Mouse (Mus musculus): Measurements from ENCODE around the gene A930017K11Rik.

Gene A930017K11Rik

DNA sequence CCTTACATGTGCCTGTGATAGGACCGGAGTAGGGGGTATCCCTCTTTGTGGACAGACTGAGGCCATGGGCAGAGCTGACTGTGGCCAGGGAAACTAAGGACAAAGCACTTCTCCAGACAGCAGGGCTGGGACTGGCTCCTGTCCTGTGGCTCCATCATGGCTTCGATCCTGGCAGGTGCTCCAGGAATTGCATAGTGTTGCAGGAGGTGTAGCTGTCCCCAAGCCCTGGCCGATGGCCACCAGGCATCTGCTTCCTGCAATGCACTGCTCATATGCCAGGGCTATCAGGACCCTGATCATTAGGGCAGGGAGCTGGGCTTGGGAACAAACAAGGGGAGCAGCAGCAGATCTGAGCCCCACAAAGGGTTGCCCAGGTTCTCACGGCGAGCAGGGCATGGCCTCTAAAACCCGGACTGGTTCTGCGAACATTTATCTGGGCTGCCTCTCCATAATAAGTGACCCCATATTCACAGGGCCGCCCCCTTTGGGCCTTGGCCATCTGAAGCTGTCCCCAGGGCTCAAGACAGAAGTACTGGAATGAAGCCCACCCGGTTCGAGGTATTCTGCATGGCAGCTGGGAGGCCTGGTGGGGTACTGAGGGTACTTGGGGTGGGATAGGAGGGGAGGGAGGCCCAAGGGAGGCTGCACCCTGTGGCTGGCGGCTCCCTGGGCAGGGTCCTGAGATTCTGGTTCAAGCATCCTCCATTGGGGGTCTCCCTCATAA lies 6.6 kb upstream of the A930017K11Rik start:
- DNase-seq, result no peak

DNA sequence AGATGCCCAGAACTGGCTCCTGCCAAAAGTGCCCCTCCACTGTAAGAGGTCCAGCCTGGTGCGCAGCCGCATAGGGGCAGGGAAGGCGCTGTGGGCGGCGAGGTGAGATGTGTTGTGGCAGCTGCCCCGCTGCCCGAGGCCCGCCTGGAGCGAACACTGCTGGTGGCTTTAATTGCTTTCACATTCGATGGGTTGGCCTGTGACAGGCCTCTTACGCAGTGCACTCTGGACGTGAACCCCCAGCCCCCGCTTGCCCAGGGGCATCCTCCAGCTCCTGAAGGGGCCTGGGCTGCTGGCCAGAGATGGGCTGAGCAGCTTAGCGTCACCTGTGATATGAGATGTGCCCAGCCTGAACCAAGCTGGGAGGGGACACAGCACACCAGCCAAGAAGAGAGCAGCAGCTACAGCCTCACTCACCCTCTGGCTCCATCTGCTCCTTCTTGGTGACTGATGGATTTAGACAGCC lies 5.3 kb upstream of the A930017K11Rik start:
- no peak for DNase-seq

DNA sequence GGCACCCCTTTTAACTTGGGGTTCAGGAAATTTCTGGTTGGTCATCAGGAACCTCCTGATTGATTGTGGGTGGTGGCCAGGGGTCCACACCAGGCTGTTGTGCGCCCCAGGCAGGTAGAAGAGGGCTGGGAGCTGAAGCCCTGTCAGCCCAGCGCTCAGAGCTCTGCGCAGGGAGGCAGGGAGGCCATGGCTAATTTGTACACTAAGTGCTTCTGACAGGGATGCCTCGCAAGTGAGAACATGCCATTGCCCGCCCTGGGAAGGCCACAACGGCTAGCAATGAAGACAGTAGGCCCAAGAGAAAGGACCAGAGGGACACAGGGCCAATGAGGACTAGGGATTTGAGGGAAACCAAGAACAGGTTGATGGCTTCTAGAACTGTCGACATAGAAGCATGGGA lies 4.3 kb upstream of the A930017K11Rik start:
- DNase-seq, result no peak

DNA sequence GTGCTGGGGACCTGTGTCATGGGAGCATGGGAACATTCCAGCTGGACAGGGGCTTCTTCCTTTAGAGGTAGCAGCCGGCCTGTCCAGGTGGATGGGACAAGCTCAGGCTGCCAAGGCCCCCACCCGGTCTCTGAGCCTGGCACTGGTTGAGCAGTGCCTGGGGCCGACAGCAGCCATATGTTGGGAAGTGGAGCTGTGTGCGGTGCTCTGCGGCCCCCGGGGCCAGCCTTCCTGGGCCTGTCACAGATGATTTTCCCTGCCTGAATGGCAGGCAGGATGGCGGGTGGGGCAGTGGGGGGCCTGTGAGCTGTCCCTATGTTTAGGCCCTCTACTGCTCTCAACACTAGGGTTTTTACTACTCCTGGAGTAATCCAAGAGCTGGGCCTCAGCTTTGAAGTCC lies 3.8 kb upstream of the A930017K11Rik start:
- DNase-seq, result no peak

DNA sequence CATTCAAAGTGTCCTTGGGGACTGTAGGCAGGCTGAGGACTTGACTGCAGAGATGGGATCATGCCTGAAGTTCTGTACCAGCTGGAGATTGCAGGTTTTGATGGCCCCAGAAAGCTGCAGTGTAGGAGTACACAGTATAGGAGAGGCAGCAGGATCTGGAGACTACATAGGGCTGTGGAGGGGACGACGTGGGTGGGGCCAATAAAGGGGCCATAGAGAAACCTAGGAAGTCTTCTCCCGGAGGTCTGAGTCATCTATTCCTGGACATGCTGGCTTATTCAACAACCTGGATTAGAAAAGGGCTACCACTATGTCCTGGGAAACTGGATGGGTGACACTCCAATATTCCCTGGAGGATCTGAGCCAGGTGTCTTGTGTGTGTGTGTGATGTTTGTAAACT lies 3.4 kb upstream of the A930017K11Rik start:
- DNase-seq, result no peak

DNA sequence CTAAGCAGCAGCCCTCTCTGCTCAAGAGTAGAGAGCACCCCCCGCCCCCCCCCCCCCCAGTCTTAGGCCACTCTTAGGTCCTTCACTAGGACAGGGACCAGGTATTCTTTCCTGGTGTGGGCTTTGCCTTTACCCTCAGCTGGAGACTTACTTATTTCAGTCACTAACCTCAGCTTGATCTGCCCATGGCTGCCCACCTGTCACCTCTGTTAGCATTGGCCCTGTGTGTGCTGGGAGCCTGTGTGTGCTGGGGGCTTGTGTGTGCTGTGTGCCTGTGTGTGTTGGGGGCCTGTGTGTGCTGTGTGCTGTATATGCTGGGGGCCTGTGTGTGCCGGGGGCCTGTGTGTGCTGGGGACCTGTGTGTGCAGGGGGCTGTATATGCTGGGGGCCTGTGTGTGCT lies 2.3 kb upstream of the A930017K11Rik start:
- no peak for DNase-seq

DNA sequence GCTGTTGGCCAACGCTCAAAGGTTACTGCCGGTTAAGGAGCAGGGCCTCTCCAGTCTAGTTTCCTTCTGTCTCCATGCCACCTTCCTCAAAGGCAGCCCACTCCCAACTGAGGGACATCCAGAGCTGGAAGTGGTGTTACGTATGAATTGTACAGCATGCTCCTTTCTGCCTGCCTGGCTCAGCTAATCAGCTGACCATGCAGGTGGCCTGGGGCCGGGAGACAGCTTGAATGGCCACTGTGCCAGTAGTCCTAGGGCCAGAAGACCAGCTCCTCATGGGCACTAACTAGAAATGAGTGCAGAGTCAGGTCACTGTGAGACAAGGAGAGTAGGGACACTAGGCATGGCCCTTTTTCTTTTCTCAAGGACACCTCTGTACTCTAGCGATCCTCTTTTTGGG lies 796 bp upstream of the A930017K11Rik start:
- no peak for DNase-seq

DNA sequence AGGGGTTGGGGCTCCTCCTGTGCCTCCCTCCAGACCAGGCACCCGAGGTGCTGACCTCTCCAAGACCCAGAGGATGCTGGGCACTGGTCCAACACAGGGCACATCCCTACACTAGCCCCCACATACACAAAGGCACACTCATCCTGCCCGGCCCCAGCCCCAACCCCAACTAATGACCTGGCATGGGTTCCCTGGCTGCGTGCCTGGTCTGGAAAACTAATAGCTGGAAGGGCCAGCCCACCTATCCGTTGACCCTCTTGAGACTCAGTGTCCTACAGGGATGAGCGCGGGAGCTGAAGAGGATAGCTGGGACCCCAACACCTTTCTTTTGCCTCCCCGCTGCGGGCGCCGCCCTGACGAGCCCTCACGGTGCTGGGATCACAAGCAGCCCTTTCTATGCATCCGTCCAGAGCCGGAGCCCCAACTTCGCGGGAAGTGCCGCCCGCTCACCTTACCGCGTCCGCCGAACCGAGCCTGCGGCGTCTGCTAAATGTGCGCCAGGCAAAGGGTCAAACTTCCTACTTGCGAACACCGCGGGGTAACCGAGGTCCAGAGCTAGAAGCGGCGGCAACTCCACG lies 1.1 kb downstream of the A930017K11Rik start:
- no peak for DNase-seq

DNA sequence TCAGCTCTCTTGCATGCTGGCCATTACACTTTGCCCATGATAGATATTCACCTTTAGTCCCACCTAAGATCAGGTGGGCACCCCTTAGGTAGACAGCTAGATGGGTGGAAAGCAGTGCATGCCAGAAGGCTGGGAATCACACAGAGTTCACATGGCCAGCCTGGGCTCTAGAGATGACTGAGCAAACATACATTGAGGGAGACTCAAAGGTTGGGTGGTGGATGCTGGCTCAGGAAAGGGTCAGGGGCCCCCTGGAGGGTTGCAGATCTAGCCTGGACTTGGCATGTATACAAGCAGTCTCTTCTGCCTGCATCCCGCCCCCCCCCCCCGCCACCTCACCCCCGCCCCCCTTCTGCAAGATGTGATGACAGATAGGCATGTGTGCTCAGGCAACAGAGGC lies 1.7 kb downstream of the A930017K11Rik start:
- DNase-seq, result no peak

DNA sequence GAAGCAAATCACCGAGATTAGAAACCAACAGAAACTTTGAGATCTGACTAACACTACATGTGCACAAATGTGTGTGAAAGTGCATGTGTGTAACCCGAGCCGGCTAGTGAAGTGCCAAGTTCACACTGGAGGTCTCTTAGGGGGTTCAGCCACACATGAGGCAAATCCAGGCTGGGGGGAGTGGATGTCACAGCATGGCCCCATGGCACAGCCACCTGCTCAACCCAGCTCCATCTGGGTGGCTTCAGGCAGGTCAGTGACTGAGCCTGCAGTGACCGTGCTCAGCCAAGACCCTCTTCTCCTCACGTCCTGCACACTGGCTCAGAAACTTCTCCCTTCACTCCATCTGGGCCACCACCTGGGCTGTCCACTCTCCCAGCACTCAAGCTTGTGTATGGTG lies 2.4 kb downstream of the A930017K11Rik start:
- DNase-seq, result no peak

DNA sequence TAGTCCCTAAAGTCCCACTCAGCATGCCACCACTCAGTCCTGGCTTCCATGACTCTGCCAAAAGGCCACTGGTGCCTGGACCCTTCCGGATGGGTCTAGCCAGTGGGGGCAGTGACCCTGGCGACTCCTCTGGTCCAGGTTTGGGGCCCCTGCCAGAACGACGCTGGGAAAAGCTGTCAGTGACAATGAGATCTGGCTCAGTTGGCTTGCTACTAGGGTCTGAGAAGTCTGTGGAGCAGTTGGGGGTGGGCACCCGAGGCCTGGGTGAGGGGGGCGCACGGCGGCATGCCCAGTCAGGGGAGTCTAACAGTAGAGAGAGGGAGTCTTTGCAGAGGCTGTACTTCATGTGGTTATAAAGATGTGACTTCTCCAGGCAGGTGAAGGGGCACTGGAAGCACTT lies 4.3 kb downstream of the A930017K11Rik start:
- DNase-seq, result no peak

DNA sequence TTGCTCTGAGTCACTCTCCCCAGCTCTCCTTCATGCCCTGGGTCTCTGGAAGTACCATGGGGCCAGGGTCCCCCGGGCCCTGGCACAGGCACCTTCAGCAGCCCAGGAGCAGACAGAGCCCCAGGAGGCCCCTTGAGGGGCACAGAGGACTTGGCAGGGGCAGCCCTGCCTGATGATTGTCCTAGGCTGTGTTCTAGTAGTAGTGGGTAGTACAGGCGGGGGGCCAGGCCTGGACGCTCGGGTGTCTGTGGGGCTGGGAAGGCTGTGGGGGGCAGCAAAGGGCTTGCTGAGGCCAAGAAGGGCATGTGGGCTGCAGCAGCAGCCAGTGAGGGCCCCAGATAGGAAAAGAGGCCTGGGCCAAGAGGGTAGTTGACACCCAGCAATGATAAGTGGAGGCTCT lies 4.8 kb downstream of the A930017K11Rik start:
- no peak for DNase-seq

DNA sequence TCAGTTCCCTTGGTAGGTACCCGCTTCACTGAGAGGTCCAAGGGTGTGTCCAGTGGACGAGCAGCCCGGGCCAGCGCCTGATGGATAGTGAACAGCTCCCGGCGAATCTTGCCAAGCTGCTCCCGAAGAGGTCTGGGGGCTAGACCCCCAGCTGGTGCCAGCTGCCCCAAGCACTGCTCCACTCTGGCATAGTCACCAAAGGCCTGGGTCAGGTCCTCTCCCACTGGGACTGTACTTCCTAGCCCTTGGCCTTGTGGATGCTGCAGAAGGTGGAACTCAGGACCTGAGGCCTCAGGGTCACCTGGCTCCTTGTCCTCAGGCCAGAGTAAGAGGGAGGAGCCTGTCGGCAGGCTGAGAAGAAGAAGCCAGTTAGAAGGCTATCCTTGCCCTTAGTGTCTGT lies 5.5 kb downstream of the A930017K11Rik start:
- no peak for DNase-seq

DNA sequence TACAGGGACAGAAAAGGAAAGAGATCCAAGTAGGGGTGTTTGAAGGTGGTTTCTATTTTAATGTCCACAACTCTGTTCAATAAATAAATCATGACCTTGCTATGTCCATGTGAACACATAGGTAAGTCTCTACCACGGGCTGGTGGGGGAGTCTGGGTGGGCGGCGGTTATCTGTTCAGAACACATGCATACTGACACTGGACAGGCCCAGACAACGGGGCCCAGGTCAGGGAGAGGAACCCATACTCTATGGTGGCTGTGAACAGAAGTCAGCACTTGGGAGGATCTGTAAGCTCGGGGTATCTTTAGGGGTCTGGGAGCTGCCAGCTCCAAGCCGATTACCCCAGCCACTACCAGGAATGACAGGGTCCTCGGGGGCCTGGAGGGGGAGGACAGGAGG lies 6.0 kb downstream of the A930017K11Rik start:
- DNase-seq, result no peak

DNA sequence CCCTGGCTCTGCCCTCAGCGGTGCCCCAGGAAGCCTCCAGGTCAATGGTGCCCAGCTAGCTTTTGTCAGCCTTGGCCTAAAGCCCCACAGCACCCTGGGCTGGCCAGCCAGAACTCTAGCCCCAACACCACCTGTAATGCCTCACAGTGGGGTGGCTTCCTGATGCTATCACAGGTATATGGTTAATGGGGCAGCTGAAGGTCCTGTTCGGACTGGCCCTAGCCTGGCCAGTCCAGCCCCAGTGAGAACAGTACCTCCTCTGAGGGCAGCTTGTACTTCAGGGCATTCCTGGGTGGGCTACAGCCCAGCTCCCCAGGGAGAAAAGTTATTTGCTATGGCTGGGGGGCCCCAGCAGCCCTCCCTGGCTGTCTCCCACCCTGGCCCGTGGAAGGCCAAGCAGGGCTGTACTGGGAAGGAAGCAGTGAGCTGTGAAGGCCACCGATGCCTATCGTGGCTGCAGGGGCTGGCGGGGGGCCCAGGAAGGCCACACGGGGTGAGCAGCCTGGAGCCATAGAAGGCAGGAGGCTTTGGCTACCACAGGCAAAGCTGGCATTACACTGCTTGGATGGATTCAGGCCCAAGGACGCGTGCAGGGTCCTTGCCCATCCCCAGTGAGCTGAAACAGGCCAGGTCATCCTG lies 6.7 kb downstream of the A930017K11Rik start:
- no peak for DNase-seq

DNA sequence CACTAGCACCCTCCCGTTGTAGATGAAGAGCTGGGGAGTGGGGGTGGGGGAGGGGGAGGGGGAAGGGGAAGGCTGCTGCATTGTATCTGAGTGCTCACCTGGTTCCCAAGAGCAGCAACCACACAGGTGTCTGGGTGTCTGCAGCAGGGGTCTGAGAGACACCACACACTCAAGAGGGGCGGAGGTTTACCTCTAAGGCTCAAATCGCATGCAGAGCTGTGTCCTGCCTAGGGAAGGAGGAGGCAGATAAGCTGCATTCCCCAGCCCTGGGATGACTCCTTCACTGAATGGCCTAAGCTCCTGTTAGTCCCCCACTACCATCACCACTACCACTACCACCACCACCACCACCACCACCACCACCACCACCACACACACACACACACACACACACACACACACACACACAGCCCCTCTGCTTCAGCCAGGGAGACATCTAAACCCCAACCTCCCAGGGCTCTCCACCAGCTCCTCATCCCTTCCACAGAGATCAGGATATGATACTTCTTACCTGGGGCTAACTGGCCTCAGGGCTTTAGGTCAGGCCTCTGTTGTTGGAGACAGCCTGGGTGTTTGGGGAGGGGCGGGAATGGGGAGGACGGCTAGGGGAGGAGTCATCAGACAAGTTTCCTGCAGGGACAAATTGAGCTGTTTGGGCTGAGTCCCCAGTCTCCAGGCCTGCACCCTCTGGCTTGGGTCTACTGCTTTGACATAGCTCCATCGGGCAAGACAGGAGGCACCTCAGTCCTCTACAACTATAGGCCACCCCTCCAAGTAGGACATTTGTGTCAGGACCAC lies 7.8 kb downstream of the A930017K11Rik start, which contains the start of the genes Pigq and Nhlrc4:
Gene Pigq, minus strand, starts transcription at position 571 of the 798 bp plus-strand sequence.
Gene Nhlrc4, minus strand, starts transcription at position 596 of the 798 bp plus-strand sequence.
- DNase-seq, result no peak

DNA sequence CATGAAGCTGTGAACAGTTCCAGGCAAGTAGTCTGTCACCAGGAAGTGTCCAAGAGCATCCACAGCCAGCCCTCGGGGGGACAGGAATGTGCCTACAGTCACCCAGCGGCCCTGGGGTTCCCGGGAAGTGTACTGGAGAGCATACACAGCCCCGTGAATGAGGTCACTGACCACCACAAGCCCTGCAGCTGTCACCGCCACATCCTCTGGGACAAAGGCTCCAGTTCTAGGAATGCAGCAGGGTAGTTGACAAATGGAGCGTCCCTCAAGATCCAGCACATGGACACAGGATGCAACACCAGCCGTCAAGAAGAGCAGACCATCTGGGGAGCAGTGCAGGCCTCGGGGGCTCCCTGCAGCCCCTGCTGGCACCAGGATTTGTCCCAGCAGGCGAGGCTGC lies 8.6 kb downstream of the A930017K11Rik start:
- no peak for DNase-seq

DNA sequence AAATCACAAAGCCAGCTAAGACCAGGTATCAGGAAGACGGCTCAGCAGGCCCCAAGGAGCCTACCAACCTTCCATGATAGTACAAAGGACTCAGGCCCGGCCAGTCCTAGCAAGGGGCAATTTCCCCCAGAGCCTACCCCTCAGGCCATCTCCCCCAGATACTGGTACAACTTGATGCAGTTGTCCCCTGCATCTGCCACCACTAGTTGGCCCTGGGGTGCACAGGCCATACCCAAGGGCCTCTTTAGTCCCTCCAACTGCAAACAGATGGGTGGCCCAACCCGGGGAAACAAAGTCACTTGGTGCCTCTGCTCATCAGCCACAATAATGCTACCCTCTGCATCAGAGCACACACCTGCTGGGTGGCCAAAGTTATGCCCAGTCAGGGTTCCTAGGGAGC lies 9.1 kb downstream of the A930017K11Rik start:
- no peak for DNase-seq

DNA sequence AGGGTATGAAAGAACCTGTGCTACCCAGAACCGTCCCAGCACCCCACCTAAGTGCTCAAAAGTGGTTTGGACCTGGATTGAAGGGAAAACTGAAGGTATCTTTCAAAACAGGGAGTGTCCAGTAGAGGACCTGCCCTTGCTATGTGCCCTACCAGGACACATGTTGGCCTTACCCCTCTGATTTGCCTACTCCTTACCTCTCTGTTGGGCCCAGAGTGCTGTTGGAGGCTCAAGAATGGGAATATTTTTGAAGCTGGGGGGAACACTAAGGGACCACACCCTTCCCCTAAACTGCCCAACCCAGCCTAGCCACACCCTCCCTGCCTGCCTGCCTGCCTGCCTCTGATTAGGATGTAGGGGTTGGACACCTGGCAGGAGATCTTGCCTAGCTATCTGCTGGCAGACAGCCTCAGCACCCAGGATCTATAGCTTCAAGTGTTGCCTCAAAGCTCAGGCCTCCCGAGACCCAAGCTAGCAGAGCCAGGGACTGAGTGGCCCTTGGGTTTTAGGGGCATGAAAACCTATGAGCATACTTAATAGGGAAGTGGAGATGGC lies 9.7 kb downstream of the A930017K11Rik start:
- no peak for DNase-seq

DNA sequence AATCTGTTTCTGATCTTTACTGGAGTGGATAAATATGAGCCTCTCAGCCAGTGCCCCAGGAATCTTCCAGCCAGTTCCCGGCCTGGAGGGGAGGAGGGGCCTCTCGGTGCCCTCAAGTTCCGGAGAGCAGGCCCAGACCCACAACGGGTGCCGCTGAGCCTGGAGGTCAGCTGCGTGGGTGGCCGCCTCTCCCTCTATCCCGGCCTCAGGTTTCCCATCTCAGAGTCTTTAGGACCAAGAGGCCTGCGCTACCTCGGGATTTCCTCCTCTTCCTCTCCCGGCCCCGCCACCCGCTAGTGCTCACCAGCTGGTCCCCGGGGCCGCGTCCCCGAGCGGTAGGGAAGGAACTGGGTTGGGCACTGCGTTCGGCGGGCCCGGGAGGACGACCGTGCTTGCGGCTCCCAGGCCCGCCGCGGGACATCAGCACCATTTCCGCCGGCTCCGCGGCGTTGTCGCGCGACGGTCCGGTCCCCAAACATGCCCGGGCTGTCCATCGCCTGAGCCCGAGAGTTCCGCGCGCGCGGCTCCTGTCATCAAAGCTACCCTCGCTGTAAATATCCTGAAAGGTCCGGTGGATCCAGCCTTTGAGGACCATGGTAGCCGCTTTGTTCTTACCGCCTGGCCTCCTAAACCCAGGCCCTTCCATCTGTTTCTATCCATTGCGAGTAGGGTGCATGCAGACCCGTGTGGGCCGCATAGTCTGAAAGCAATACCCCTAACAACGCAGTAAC lies 10.7 kb downstream of the A930017K11Rik start:
- DNase-seq, result peak; percentile 70 to 72

DNA sequence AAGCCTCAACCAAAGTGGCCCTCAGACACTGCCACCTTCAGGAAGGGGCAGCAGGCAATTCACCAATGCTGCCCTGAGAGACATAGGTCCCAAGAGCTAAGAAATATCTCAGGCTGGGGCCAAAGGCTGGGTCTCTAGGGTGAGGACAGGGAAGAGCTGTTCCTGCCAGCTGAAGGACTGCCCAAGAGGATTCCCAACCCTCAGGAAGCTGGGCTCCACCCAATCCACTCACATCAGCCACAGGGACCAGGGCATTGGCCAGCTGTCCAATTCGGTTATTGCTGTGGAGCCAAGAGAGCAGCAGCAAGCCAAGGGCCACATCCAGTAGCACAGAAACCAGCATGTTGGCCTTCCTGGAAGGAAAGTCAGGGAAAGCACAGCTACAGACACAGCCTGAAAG lies 17.8 kb downstream of the A930017K11Rik start:
- DNase-seq, result no peak

DNA sequence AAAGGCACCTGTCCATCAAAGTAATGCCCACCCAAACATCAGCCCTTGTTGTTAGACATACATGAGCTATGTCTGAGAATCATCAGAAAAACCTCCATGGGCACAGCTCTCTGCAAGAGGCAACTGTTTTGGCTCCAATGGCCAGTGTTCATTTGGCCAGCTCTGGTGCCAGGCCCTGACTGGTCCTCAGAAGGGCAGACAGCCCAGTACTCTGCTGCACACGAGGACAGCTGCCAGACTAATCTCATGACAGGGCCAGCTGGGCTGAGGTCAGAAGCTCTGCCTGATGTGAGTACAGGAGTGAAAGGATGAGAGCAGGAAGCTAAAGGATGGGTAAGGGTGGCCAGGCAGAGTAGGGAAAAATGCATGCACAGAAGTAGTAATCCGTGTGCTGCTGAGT lies 27.0 kb downstream of the A930017K11Rik start:
- DNase-seq, result no peak
